Mouse (Mus musculus) CH12.LX (cell line): ENCODE measurements around the gene Olfr340.

ENCODE experiments used
- EP300 ChIP-seq: IDR thresholded peaks from 2 replicates; pipeline ENCODE4 v1.6.1; 2011; ENCODE audit warnings: low read length, improper control_type of control experiment
- HCFC1 ChIP-seq: IDR thresholded peaks from 2 replicates; pipeline ENCODE4 v1.6.1; 2012; ENCODE audit warnings: low read depth, mild to moderate bottlenecking, inconsistent platforms, low read length, improper control_type of control experiment

DNA sequence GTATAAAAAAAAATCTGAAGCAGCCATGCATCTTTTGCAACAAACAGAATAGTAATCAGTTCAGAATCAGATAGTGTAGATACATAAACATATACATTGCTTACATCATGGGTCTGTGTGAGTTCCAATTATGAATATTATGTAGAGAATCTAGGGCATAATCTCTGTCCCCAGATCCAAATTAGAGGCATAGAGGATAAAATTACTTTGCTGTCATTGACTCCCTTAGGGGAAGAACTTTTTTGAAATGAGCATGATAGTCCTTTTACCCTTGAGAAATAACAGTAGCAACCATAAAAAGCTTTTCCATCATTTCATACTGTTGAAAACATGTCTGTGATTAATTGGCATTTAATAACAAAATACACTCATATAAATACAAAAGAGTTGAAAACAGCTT, 30.0 kb downstream of the Olfr340 start, which contains the start of gene Olfr341:
- TF ChIP-seq HCFC1: no peak
- no peak for TF ChIP-seq EP300
